Mouse (Mus musculus): ENCODE data around the gene Parg.

Gene Parg

DNA sequence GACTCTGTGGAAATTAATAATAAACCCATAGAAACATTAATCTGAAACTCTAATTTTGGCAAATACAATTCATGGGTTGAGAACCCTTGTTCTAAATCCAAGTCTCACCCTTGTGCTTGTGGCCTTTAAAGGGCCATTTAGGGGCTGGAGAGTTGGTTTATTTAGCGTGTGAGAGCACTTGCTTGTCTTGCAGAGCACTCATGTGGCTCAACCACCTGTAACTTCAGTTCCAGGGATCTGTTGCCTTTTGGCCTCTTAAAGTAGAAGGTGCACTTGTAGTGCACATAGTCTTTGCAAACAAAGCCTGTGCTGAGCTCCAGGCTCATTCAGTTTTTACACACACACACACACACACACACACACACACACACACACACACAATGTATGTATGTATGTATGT is 34.9 kb upstream of the Parg start:
- TF ChIP-seq GATA4 (IDR thresholded peaks at IDR 0.05; ENCODE audit: insufficient replicate concordance, low read length), result no peak

DNA sequence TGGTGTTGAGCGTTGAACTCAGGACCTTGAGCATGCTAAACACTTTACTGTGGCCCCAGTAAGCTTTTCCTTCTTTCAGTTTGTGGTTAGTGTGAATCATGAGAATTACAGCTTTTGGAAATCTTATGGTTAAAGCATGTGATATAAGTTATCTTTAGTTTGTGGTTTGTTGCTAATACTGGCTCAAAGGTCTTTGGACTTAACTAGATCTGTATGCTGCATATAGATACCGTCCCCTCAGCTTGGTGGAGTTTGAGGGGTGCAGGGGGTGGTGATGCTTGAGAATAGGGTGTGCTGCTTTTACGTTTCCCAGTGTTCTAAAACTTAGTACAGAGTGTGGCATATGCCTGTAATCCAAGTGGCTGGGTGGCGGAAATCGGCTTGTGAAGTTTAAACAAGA is 34.4 kb upstream of the Parg start:
- no peak for TF ChIP-seq GATA4 (IDR thresholded peaks at IDR 0.05; ENCODE audit: insufficient replicate concordance, low read length)

DNA sequence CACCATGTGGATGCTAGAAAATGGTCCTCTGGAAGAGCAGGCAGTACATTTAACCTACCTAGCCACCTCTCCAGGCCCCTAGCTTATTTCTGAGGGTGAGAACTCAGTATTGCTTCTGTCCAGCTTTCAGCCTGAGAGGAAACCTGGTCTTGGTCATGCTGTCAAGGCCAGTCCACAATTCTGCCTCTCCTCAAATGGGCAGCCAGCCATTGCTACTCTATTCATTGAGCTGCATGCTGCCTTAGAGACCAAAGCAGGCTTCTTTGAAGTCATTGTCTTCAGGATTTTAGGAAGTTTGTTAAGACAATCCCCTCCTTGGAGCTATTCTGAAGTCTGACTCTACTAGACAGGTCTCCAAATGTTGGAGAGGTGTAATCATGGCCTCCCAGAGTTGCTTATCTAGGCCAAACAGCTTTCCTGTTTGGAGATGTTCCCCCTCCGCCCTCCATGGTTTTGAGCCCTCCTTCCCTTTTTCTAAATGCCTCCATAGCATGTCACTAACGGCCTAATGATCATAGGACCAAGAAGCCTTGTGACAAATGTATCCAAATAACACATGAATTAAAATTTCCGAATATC is 33.0 kb upstream of the Parg start:
- no peak for TF ChIP-seq GATA4 (IDR thresholded peaks at IDR 0.05; ENCODE audit: insufficient replicate concordance, low read length)

DNA sequence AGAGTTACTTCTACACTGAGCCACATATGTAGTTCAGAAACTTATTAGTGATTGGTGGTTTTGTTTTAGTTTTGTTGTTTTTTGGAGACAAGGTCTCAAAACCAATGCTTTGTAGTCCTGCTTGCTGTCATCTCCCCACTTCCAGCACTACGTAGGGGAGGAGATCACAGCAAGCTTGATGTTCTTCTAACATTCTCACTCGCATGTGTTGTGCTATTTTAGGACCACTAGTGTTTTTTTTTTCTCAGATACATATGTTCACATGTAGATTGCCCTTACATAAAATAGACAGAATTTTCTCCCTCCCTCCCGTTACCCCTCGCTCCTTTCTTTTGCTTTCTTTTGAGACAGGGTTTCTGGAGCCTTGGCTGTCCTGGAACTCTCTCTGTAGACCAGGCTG is 31.6 kb upstream of the Parg start:
- no peak for TF ChIP-seq GATA4 (IDR thresholded peaks at IDR 0.05; ENCODE audit: insufficient replicate concordance, low read length)

DNA sequence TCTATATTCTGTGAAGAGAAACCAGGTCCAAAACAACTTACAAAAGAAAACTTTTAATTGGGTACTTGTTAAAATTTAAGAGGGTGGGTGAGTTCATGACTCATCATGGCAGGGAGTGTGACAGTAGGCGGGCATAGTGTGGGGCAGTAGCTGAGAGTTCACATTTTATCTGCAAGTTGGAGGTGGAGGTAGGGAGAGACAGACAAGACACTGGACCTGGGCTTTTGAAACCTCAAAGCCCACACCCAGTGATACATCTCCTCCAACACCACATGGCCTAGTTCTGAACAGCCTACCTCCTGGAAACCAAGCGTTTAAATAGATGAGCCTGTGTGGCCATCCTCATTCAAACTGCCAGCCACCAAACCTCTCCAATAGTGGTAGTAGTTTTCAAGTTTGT is 26.4 kb upstream of the Parg start:
- TF ChIP-seq GATA4 (IDR thresholded peaks at IDR 0.05; ENCODE audit: insufficient replicate concordance, low read length), result no peak

DNA sequence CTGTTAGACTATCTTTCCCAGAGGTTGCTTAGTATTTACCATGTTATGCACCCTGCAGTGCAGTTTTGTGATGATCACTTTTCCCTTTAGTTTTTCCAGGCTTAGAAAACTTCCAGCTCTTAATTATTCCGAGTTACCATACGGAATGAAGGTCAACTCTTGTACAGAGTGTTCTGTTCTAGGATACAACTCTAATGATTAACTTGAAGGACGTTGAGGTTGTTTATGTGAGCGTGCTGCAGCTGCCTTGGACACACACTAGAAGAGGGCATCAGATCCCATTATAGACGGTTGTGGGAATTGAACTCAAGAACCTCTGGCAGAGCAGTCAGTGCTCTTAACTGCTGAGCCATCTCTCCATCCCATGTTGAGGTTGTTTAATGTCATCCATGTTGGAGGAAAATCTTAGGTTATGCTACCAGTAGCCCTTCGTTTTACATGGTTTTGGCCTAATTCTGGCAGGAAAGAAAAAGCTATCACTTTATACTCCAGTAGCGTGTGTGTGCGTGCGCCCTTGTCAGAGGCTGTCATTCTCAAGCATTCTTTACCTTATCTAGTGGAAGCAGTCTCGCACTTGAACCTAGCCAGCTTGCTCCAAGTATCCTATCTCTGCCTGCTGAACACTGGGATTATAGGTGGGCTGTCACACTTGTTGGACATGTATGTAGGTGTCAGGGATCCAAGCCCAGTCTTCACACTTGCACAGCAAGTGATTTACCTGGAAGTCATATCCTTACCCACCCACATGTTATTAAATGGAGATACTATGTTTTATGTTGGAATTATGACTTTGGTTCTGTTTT is 22.2 kb upstream of the Parg start:
- TF ChIP-seq GATA4 (IDR thresholded peaks at IDR 0.05; ENCODE audit: insufficient replicate concordance, low read length), result no peak

DNA sequence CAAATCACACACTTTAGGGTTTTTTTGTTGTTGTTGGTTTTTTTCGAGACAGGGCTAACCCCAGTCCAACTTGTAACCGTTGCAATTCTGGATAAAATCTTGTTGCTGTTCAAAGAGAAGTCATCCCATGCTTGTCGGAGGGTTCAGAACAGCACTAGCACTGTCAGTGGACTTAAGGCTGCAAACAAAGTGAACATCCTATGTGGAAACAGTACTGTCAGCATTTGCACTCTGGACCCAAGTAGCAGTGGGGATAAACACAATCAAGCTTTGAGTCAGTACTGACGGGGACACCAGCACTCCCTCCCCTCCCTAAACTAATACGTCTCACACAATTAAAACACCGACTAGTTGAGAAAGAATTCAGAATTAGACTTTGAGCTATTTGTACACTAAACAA is 20.9 kb upstream of the Parg start:
- no peak for TF ChIP-seq GATA4 (IDR thresholded peaks at IDR 0.05; ENCODE audit: insufficient replicate concordance, low read length)

DNA sequence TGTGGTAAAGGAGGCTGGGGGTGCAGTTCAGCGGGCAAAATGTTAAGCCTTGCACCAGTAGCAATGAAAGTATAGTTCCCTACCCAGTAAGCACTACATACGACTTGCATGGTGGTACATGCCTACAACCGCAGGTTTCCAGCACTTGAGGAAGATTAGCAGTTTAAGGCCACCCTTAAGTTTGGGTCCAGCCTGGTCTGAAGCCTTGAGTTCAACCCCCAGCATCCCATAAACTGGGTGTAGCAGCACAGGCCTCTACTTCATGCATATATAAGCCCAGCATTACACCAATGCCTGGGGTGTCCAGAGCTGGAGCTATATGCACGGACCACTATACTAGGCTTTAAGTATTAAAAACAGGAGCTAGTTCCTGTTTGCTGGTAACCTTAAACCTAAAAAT is 17.9 kb upstream of the Parg start:
- no peak for TF ChIP-seq GATA4 (IDR thresholded peaks at IDR 0.05; ENCODE audit: insufficient replicate concordance, low read length)

DNA sequence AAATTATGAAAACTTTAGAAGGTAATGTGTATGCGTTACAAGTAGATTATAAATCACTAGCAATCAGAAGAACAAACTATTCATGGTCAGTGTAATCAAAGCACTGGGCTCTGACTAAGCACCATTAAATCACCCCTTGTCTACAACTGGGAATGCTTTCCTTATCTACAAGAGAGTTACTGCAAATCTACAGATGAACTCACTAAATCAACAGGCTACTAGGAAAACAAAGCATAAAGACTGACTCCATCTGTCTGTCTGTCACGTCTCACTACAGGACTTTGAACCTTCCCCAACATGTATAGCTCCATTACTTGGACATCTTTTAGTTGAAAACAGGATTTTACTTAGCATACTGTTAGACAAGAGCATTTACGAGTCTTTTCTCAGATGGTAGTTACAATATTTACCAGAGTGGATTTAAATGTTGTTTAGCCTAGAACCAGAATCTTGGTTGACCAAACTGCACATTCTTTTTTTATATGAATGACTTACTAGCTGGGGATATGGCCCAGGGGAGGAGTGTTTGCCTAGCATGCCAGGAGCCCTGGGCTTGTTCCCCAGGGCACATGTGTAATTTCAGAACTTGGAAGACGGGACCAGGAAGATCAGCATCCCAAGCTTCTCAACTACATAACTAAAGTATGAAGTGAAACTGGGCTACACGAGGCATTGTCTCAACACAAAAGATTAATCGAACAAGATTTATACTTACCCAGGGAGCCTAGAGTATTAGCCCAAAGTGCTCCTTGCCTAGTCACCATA is 10.9 kb upstream of the Parg start:
- TF ChIP-seq GATA4 (IDR thresholded peaks at IDR 0.05; ENCODE audit: insufficient replicate concordance, low read length), result no peak

DNA sequence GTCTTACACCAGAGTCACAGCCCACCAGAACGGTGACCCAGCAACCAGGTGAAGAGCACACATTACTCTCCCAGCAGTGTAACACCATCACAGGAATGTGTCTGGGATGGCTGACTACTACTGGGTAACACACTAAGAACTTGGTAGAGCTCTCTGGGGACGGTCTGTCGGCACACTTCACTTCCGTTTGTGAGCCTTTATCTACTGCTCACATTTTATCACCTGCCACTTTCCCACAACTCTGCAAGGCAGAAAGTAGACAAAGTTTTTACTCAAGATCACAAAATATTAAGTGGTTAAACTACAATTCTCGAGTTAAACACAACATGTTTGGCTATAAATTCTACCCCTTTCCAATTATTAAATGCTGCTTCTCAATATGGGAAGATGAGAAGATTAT is 9.8 kb upstream of the Parg start:
- TF ChIP-seq GATA4 (IDR thresholded peaks at IDR 0.05; ENCODE audit: insufficient replicate concordance, low read length), result no peak

DNA sequence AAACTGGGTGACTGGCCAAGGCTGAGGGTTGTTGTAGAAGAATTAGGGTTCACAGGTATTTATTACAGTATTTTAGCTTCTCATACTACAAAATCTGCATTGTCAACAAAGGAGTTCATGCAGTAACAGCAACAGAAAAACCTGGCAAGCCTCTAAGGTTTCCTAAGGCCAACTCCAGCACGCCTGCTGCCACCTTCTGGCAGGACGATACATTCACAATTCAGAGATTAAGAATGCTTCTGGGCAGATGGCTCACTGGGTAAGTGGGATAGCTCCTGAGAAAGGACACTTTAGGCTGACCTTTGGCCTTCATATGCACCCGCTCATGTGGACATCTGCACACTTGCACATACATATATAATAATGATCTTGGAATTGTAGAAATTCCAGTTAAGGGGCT is 9.3 kb upstream of the Parg start:
- TF ChIP-seq GATA4 (IDR thresholded peaks at IDR 0.05; ENCODE audit: insufficient replicate concordance, low read length), result no peak

DNA sequence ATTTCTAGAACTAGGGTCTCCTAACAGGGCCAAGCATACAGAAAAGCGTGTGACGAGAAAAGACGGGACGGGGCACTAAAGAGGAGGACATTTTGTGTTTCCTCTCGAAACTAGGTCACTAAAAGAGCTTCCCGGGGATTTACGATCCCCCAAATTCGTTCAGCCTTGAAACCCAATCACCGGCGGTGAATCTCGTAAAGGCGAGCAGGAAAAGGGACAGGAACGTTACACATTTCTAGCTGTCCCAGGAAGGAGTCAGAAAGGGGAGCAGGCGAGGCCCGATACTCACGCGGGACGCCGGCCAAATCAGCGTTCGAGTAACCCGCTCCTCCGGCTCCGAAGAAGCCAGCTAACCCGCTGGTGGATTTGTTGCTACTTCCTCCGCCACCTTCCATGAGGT is 395 bp upstream of the Parg start:
- TF ChIP-seq GATA4 (IDR thresholded peaks at IDR 0.05; ENCODE audit: insufficient replicate concordance, low read length), result no peak

DNA sequence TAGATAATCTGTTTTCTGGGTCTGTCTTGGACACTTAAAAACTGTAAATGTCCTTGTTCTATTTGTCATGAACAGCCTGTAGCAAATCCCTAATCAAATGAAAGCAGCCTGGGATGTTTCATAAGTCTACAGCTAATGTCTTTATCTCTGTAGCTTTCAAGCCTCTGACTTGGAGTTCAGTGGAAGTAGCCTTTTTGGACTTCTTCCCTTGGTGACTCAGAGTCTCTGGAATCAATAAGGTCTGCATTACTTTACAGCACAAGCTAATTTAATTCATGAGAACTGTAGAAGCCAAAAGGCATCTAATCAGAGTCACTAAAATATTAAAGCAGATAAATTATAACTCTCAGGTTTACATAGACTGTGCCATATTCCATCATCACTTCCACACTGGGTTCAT is 24.9 kb downstream of the Parg start:
- no peak for TF ChIP-seq GATA4 (IDR thresholded peaks at IDR 0.05; ENCODE audit: insufficient replicate concordance, low read length)

DNA sequence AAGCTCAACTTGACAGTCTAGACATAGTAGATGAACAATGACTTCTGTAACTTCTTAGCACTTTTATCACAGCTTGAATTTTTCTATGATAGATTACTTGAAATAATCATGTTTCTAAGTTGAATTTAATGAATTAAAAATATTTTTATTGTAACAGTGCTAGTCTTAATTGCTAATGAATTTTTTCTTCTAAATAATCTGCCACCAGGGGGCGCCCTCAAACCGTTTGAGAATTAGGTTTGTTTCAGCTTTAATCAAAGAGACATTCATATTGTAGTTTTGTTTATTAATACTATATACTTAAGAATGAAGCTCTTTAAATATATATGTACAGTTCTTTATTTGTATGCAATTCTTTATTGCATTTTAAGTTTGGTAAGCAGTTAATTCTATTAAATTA is 27.2 kb downstream of the Parg start:
- TF ChIP-seq GATA4 (IDR thresholded peaks at IDR 0.05; ENCODE audit: insufficient replicate concordance, low read length), result no peak

DNA sequence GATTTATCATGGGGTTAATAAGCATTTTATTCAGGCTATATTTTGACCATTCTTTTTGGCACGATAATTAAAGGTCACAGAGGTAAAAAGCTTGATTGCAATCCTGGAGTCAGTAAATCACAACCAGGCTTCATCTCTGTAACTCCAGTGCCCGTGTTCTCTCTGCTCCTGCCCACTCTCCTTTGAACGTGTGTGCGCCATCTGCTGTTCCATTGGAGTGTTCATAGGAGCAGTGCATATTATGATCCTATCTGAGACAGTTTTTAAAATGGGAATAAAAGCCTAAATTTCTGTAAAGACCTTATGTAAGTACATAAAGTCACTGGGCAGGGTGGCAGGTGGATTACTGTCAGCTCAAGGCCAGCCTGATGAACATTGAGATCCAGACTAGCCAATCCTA is 40.7 kb downstream of the Parg start:
- no peak for TF ChIP-seq GATA4 (IDR thresholded peaks at IDR 0.05; ENCODE audit: insufficient replicate concordance, low read length)

DNA sequence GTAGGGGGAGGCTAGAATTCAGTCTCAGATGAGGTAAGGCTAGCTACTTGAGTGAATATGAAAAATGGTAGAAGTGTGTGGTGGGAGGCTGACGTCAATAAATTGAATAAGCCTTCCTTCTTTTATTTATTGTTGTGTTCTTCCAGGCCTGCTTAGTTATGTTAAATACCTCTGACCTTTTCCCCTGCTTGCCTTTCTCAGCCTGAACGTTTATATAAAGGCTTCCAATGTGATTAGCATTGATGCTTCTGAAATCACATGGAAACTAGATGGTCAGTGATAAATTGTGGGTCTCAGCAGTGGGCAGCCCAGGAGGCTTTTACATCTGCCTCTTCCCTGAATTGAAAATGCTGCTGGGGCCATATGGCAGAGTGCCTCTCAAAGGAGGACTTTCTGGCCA is 44.3 kb downstream of the Parg start:
- TF ChIP-seq GATA4 (IDR thresholded peaks at IDR 0.05; ENCODE audit: insufficient replicate concordance, low read length), result no peak
